Mouse (Mus musculus) retina, postnatal 7 days (tissue): ENCODE measurements at regions not wholly inside any gene's neighbourhood (a gene's known extent, or its start where the extent isn't known, plus 50 kb on each side); places are given as distances from the start of the nearest gene placed in this dataset.
A peak's percentile ranks its signal among the peaks of the same experiment; 100 is the strongest.
"Not testable (repeated sequence)": the region's sequence is repeated elsewhere in the genome, so short reads cannot be mapped to it uniquely, and the experiment has no call there.

Experiments
- DNase-seq: peaks from one replicate; pipeline ENCODE4 v3.0.0-alpha.2; 2012; ENCODE audit warnings: low read depth, low spot score

DNA sequence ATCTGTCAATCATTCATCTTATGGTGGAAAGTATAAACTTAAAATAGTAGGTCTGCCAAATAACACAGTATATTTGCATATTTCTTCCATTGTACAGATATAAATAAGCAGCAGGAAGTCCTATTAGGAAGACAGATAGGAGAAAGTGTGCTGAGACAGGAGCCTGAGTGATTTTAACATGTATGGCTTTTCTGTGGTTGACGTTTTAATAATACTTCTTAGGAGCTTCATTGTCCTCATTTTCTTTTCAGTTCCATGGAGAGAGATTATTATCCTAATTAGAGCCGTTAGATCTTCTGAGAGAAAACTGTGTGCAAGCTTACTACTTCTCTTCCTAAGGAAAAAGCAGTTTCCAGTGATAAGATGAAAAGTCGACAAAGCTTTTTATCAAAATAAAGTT, 830.3 kb upstream of the Atxn7l3b start:
- DNase-seq = no peak

GRCm38 (mm10) chr10:113736224-113736623, 807.4 kb upstream of the Atxn7l3b start:
- no peak for DNase-seq

- DNase-seq = no peak
These were observed 776.4 kb upstream of the Atxn7l3b start for GRCm38 (mm10) chr10:113705139-113705726.

DNA sequence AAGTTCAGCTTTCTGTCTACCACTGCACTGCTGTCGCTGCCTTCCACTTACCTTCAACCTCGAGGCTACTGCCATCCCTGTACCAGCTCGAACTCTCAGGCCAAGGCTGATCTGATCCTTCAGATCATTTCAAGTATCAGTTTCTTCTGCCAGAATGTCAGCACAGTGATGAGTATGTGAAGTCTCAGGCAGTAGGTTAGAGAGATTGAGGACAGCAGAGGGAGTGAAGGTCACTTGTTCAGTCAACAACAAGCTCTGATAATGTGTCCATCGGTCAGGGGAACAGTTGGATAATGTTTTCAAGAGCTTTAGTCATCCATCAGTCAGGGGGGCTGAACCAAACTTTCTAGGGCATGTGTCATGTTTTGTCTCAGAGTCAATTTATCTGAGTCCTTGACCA, 741.8 kb upstream of the Atxn7l3b start:
- not testable (repeated sequence) for DNase-seq

DNA sequence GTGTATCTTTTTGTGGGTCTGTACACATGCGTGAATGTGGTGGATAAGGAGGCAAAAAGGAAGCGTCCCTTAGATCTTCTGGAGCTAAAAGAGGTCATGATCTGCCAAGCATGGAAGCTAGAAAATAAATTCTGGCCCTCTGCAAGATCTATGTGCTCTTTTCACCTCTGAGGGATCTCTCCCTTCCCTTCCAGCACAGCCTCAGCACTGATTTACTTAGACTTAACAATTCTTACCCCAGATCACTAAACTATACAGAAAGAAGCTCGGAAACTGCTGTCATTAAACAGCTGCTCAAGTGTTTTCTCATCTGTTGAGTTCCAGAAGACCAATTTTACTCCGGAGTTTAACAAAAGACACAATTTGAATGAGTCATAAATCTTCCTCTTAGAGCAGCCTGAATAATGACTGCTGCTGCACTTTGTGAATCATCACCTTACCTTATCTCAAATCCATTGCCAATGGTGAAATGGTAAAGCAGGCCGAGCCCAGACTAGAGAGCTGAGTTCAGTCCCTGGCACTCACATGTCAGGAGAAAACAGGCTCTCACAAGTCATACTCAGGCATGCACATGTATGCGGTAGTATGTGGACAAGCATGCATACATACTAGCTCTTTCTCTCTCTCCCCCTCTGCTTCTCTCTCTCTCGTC, 724.1 kb upstream of the Atxn7l3b start:
- no peak for DNase-seq

GRCm38 (mm10) chr10:113652100-113652499, 723.3 kb upstream of the Atxn7l3b start:
- DNase-seq = no peak

- DNase-seq = no peak
These were observed 691.6 kb upstream of the Atxn7l3b start for GRCm38 (mm10) chr10:113620420-113620819.

GRCm38 (mm10) chr10:113615931-113616330, 687.1 kb upstream of the Atxn7l3b start:
- DNase-seq = no peak

DNA sequence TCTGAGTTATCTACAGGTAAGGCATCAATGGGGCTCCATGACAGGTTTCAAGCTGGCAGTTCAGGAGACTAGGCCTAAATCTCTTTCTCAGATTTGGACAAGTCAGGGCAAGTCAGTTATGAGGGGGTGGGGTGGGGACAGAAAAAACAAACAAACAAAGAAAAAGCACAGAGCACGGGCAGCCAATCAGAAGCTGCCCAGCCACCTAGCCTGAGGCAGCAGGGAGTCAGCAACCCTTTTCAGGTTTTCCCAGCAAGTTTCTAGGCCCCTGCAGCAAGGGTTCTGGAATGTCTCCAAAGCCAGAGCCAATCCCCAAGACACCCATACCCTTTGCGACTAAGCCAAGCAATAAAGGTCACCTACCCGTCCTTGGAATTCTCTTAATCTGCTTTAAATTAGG, 664.6 kb upstream of the Atxn7l3b start:
- no peak for DNase-seq

GRCm38 (mm10) chr10:113592126-113592525, 663.3 kb upstream of the Atxn7l3b start:
- peak; percentile 2 for DNase-seq

- no peak for DNase-seq
These were observed 641.5 kb upstream of the Atxn7l3b start for GRCm38 (mm10) chr10:113570270-113570669.
